Mouse (Mus musculus) heart, postnatal 0 days (tissue): ENCODE measurements at regions not wholly inside any gene's neighbourhood (a gene's known extent, or its start where the extent isn't known, plus 50 kb on each side); places are given as distances from the start of the nearest gene placed in this dataset.

Source experiments
- CTCF ChIP-seq: IDR thresholded peaks from 2 replicates; pipeline ENCODE4 v1.5.1; 2016; ENCODE audit warnings: antibody characterized with exemption, control low read depth, low read depth
- EP300 ChIP-seq: IDR thresholded peaks from 2 replicates; pipeline ENCODE4 v1.6.1; 2016; ENCODE audit warnings: antibody characterized with exemption, low read depth

GRCm38 (mm10) chr5:112154650-112155049 is 97.7 kb downstream of the Cryba4 start:
- TF ChIP-seq CTCF: no peak
- TF ChIP-seq EP300: no peak
